Mouse (Mus musculus) right cerebral cortex, postnatal 10 days (tissue): ENCODE results near the gene Arg2.

Experiments used
- DNase-seq, 2 experiments: peaks; one replicate each; pipeline ENCODE4 v3.0.0; 2021; ENCODE audit warnings: low spot score in 2 of 2

The Arg2 gene

GRCm38 (mm10) chr12:79130299-79131177 is at the start of gene Arg2:
Gene Arg2 (plus strand): TSS chr12:79130777.
- DNase-seq, result peak; percentile 84 to 86

GRCm38 (mm10) chr12:79089182-79089812 is 41.3 kb upstream of the Arg2 start, which contains the start of gene Pigh:
Gene Pigh (minus strand): TSS chr12:79089651.
- peak; percentile 93 to 94 for DNase-seq

- DNase-seq, result peak in 1 of 2 experiments; percentile 52
These were observed 38.0 kb upstream of the Arg2 start for GRCm38 (mm10) chr12:79092569-79092968.

GRCm38 (mm10) chr12:79097106-79097752 is 33.3 kb upstream of the Arg2 start:
- peak in 1 of 2 experiments; percentile 58 for DNase-seq

GRCm38 (mm10) chr12:79103773-79104172 is 26.8 kb upstream of the Arg2 start:
- DNase-seq, result no peak

- no peak for DNase-seq
These were observed 26.0 kb upstream of the Arg2 start for GRCm38 (mm10) chr12:79104544-79104943.

GRCm38 (mm10) chr12:79105312-79105711 is 25.3 kb upstream of the Arg2 start:
- DNase-seq, result no peak

GRCm38 (mm10) chr12:79118991-79119390 is 11.6 kb upstream of the Arg2 start:
- DNase-seq, result no peak

- DNase-seq, result no peak
These were observed 7.8 kb upstream of the Arg2 start for GRCm38 (mm10) chr12:79122820-79123219.

GRCm38 (mm10) chr12:79131178-79131675 is 650 bp downstream of the Arg2 start:
- DNase-seq, result no peak

GRCm38 (mm10) chr12:79131706-79132460 is 1.3 kb downstream of the Arg2 start:
- DNase-seq, result no peak

- peak in 1 of 2 experiments; percentile 24 for DNase-seq
These were observed 4.1 kb downstream of the Arg2 start for GRCm38 (mm10) chr12:79134676-79135075.

- peak; percentile 23 to 33 for DNase-seq
These were observed 4.5 kb downstream of the Arg2 start for GRCm38 (mm10) chr12:79135105-79135504.

- DNase-seq, result no peak
These were observed 6.4 kb downstream of the Arg2 start for GRCm38 (mm10) chr12:79136949-79137348.

- DNase-seq, result no peak
These were observed 8.4 kb downstream of the Arg2 start for GRCm38 (mm10) chr12:79138999-79139398.

- DNase-seq, result no peak
These were observed 8.8 kb downstream of the Arg2 start for GRCm38 (mm10) chr12:79139417-79139816.

- no peak for DNase-seq
These were observed 10.2 kb downstream of the Arg2 start for GRCm38 (mm10) chr12:79140811-79141210.

GRCm38 (mm10) chr12:79141384-79141783 is 10.8 kb downstream of the Arg2 start:
- no peak for DNase-seq

- no peak for DNase-seq
These were observed 19.1 kb downstream of the Arg2 start for GRCm38 (mm10) chr12:79149653-79150052.

GRCm38 (mm10) chr12:79162876-79163275 is 32.3 kb downstream of the Arg2 start:
- no peak for DNase-seq

GRCm38 (mm10) chr12:79169173-79169572 is 38.6 kb downstream of the Arg2 start:
- no peak for DNase-seq
